Mouse (Mus musculus): ENCODE results near the gene Gm21954. TPM values are rescaled to one million over a fixed set of nuclear protein-coding genes. Genes with fewer than 3 reads are reported as not detected.

Gm21954 gene
- polyA plus RNA-seq, 1 experiment from 2014 or later, result not detected

GRCm38 (mm10) chr3:55449148-55449547 lies 22.9 kb downstream of the Gm21954 start:
- H3K4me3 ChIP-seq (ENCODE audit: low read length), result no peak overlapping the region
- WGBS, result 91% methylated on average over 2 of the region's 2 CpGs
- no peak overlapping the region for H3K9ac ChIP-seq (replicated peaks; ENCODE audit: low read length)
- no peaks in the 10 kb centered on the region for H3K27me3 ChIP-seq (ENCODE audit: insufficient read depth, low read length)
- no peak for ATAC-seq (ENCODE audit: low FRiP score, low TSS enrichment)
- H3K27ac ChIP-seq (ENCODE audit: low read length), result no peak overlapping the region
- H3K36me3 ChIP-seq (ENCODE audit: insufficient read depth, low read length), result no peaks in the 10 kb centered on the region
- H3K9me3 ChIP-seq (ENCODE audit: low read length), result 0 out of 2 replicates have a peak, but pooled peaks cover 2% of the 10 kb centered on the region
- no peaks in the 10 kb centered on the region for H3K4me1 ChIP-seq (ENCODE audit: insufficient read depth, low read length)
- H3K4me2 ChIP-seq (replicated peaks; ENCODE audit: low read depth, low read length), result no peak overlapping the region

DNA sequence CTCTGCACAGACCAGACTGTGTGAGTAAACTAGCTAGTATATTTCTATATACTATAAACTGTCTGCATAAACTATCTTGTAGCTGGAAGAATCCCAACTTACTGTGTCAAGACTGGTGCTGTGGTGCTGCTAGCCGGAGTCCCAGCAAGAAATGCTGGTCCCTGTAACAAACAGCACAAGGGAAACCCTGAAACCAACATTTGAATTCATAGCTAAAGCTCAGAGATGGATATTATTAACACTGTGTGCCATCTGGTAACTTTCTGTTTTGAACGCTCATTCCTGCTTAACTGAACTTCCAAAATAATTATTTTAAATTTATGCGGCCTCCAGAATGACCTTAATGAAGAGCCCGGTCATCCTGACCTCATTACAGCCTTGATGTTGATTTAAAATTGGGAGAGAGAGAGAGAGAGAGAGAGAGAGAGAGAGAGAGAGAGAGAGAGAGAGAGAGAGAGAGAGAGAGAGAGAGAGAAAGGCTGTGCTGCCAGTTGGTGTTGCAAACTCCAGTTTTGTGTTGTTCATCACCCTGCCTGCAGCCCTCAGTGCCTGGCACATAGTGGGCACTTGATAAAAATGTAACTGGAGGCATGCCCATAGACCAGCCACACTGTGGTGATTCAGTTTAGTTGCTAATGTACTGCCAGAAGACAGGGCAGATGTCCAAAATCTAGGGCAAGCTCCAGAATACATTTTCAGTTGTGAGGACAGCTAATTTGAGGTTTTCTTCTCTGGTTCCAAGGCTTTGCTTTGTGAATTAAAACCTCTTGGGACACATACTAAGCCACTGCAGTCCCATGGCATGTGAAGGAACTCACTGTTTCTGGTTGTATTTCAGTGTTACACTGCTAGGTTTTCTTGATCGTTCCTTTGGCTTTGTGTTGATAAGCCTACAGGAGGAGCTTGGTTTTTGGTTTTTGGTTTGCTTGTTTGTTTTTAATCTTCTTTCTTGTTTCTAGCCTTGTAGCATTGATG lies 24.2 kb downstream of the Gm21954 start:
- Histone ChIP-seq H3K36me3 (ENCODE audit: insufficient read depth, low read length) (no peaks in the 10 kb centered on the region), H3K9ac (replicated peaks; ENCODE audit: low read length) (no peak overlapping the region), H3K27ac (ENCODE audit: low read length) (no peak overlapping the region), H3K4me3 (ENCODE audit: low read length) (no peak overlapping the region), H3K4me2 (replicated peaks; ENCODE audit: low read depth, low read length) (no peak overlapping the region), H3K27me3 (ENCODE audit: insufficient read depth, low read length) (no peaks in the 10 kb centered on the region), H3K9me3 (ENCODE audit: low read length) (0 out of 2 replicates have a peak, but pooled peaks cover 2% of the 10 kb centered on the region), H3K4me1 (ENCODE audit: insufficient read depth, low read length) (no peaks in the 10 kb centered on the region)
- ATAC-seq (ENCODE audit: low FRiP score, low TSS enrichment), result no peak
- 75% methylated on average over 5 of the region's 5 CpGs for WGBS

DNA sequence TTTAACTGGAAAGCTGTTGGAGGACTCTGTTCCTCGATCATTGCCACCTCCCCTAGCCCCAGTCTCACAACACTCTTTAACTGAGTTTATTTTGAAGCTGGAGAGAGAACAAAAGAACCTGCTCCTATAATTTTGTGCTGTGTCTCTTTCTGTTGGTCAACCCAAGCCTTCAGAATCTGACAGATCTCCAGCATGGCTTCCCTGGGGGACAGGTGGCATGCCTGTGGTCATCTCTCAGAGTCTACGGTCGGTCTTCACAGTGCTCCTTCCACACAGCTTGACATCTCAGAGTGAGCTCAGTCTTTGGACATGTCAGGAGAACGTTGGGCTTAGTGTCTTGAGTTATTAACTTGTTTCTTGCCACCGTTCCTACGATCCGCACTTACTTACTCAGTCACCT lies 25.3 kb downstream of the Gm21954 start:
- H3K9me3 ChIP-seq (ENCODE audit: low read length), result 0 out of 2 replicates have a peak, but pooled peaks cover 2% of the 10 kb centered on the region
- H3K9ac ChIP-seq (replicated peaks; ENCODE audit: low read length), result no peak overlapping the region
- H3K4me1 ChIP-seq (ENCODE audit: insufficient read depth, low read length), result no peaks in the 10 kb centered on the region
- no peak overlapping the region for H3K4me3 ChIP-seq (ENCODE audit: low read length)
- WGBS, result 90% methylated on average over 7 of the region's 7 CpGs
- ATAC-seq (ENCODE audit: low FRiP score, low TSS enrichment), result no peak
- no peak overlapping the region for H3K4me2 ChIP-seq (replicated peaks; ENCODE audit: low read depth, low read length)
- H3K27me3 ChIP-seq (ENCODE audit: insufficient read depth, low read length), result no peaks in the 10 kb centered on the region
- no peaks in the 10 kb centered on the region for H3K36me3 ChIP-seq (ENCODE audit: insufficient read depth, low read length)
- H3K27ac ChIP-seq (ENCODE audit: low read length), result no peak overlapping the region

GRCm38 (mm10) chr3:55443725-55444124 lies 28.3 kb downstream of the Gm21954 start:
- no peak overlapping the region for H3K4me2 ChIP-seq (replicated peaks; ENCODE audit: low read depth, low read length)
- 89% methylated on average over 2 of the region's 2 CpGs for WGBS
- no peaks in the 10 kb centered on the region for H3K4me1 ChIP-seq (ENCODE audit: insufficient read depth, low read length)
- H3K27me3 ChIP-seq (ENCODE audit: insufficient read depth, low read length), result no peaks in the 10 kb centered on the region
- H3K4me3 ChIP-seq (ENCODE audit: low read length), result no peak overlapping the region
- H3K9me3 ChIP-seq (ENCODE audit: low read length), result no peaks in the 10 kb centered on the region
- H3K9ac ChIP-seq (replicated peaks; ENCODE audit: low read length), result no peak overlapping the region
- no peak overlapping the region for H3K27ac ChIP-seq (ENCODE audit: low read length)
- H3K36me3 ChIP-seq (ENCODE audit: insufficient read depth, low read length), result no peaks in the 10 kb centered on the region
- no peak for ATAC-seq (ENCODE audit: low FRiP score, low TSS enrichment)

- no peak overlapping the region for H3K9ac ChIP-seq (replicated peaks; ENCODE audit: low read length)
- H3K27me3 ChIP-seq (ENCODE audit: insufficient read depth, low read length), result no peaks in the 10 kb centered on the region
- no peak overlapping the region for H3K4me2 ChIP-seq (replicated peaks; ENCODE audit: low read depth, low read length)
- H3K4me1 ChIP-seq (ENCODE audit: insufficient read depth, low read length), result no peaks in the 10 kb centered on the region
- H3K36me3 ChIP-seq (ENCODE audit: insufficient read depth, low read length), result no peaks in the 10 kb centered on the region
- H3K9me3 ChIP-seq (ENCODE audit: low read length), result no peaks in the 10 kb centered on the region
- no peak overlapping the region for H3K4me3 ChIP-seq (ENCODE audit: low read length)
- no peak overlapping the region for H3K27ac ChIP-seq (ENCODE audit: low read length)
- 85% methylated on average over 8 of the region's 8 CpGs for WGBS
- ATAC-seq (ENCODE audit: low FRiP score, low TSS enrichment), result no peak
Observed at GRCm38 (mm10) chr3:55443271-55443670, 28.7 kb downstream of the Gm21954 start.

- Histone ChIP-seq H3K36me3 (ENCODE audit: insufficient read depth, low read length) (no peaks in the 10 kb centered on the region), H3K4me1 (ENCODE audit: insufficient read depth, low read length) (no peaks in the 10 kb centered on the region)
- WGBS, result 83% methylated on average over 11 of the region's 11 CpGs
Observed at GRCm38 (mm10) chr3:55442012-55442645, 29.9 kb downstream of the Gm21954 start.

GRCm38 (mm10) chr3:55440342-55440741 lies 31.7 kb downstream of the Gm21954 start:
- 33% methylated on average over 8 of the region's 8 CpGs for WGBS
- H3K27me3 ChIP-seq (ENCODE audit: insufficient read depth, low read length), result no peaks in the 10 kb centered on the region
- no peaks in the 10 kb centered on the region for H3K9me3 ChIP-seq (ENCODE audit: low read length)
- no peaks in the 10 kb centered on the region for H3K4me1 ChIP-seq (ENCODE audit: insufficient read depth, low read length)
- no peaks in the 10 kb centered on the region for H3K36me3 ChIP-seq (ENCODE audit: insufficient read depth, low read length)
- ATAC-seq (ENCODE audit: low FRiP score, low TSS enrichment), result no peak
- H3K9ac ChIP-seq (replicated peaks; ENCODE audit: low read length), result no peak overlapping the region
- no peak overlapping the region for H3K4me2 ChIP-seq (replicated peaks; ENCODE audit: low read depth, low read length)
- no peak overlapping the region for H3K4me3 ChIP-seq (ENCODE audit: low read length)
- no peak overlapping the region for H3K27ac ChIP-seq (ENCODE audit: low read length)

More at GRCm38 (mm10) chr3:55442012-55442645, 29.9 kb downstream of the Gm21954 start:
- H3K4me2 ChIP-seq (replicated peaks; ENCODE audit: low read depth, low read length), result no peak overlapping the region
- H3K27me3 ChIP-seq (ENCODE audit: insufficient read depth, low read length), result no peaks in the 10 kb centered on the region
- no peak for ATAC-seq (ENCODE audit: low FRiP score, low TSS enrichment)
- no peak overlapping the region for H3K4me3 ChIP-seq (ENCODE audit: low read length)
- no peak overlapping the region for H3K9ac ChIP-seq (replicated peaks; ENCODE audit: low read length)
- no peaks in the 10 kb centered on the region for H3K9me3 ChIP-seq (ENCODE audit: low read length)
- H3K27ac ChIP-seq (ENCODE audit: low read length), result no peak overlapping the region

- Histone ChIP-seq H3K27me3 (ENCODE audit: insufficient read depth, low read length) (no peaks in the 10 kb centered on the region), H3K4me3 (ENCODE audit: low read length) (no peak overlapping the region), H3K36me3 (ENCODE audit: insufficient read depth, low read length) (no peaks in the 10 kb centered on the region), H3K9me3 (ENCODE audit: low read length) (no peaks in the 10 kb centered on the region), H3K27ac (ENCODE audit: low read length) (no peak overlapping the region), H3K9ac (replicated peaks; ENCODE audit: low read length) (no peak overlapping the region), H3K4me2 (replicated peaks; ENCODE audit: low read depth, low read length) (no peak overlapping the region), H3K4me1 (ENCODE audit: insufficient read depth, low read length) (no peaks in the 10 kb centered on the region; the same call in 1 of the 2 replicates)
- 83% methylated on average over 7 of the region's 7 CpGs for whole genome bisulfite sequencing
- no peak for ATAC-seq (ENCODE audit: low FRiP score, low TSS enrichment)
Observed at GRCm38 (mm10) chr3:55438824-55439446, 33.1 kb downstream of the Gm21954 start.

DNA sequence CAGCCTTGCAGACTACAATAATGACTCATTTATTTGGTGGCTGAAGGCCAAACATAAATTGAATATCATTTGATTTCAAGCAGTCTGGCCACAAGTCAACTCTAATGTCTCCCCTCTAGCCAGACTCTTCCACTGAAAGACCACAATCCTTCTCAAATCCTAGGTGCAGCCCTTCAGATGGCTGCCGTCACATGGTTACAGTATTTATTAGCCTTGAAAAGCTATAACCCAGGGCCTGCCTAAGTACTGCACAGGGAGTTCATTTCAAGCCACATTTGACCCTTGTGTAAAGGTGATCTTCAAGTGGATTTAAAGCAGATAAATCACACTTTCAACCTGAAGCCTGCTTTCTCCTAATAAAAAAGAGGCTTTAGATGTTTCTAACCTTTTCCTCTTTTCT lies 37.7 kb downstream of the Gm21954 start:
- Histone ChIP-seq H3K4me1 (ENCODE audit: insufficient read depth, low read length) (no peaks in the 10 kb centered on the region; the same call in 1 of the 2 replicates), H3K4me2 (replicated peaks; ENCODE audit: low read depth, low read length) (no peak overlapping the region), H3K4me3 (ENCODE audit: low read length) (no peak overlapping the region), H3K36me3 (ENCODE audit: insufficient read depth, low read length) (no peaks in the 10 kb centered on the region), H3K9ac (replicated peaks; ENCODE audit: low read length) (no peak overlapping the region), H3K27ac (ENCODE audit: low read length) (no peak overlapping the region), H3K9me3 (ENCODE audit: low read length) (no peaks in the 10 kb centered on the region), H3K27me3 (ENCODE audit: insufficient read depth, low read length) (no peaks in the 10 kb centered on the region)
- WGBS, result 40% methylated on average over 1 of the region's 1 CpGs
- no peak for ATAC-seq (ENCODE audit: low FRiP score, low TSS enrichment)

Measured in kidney, embryonic 16.5 days (tissue).